Mouse (Mus musculus): Measurements from ENCODE around the gene Endod1. TPM values are rescaled to one million over a fixed set of nuclear protein-coding genes. Genes with fewer than 3 reads are reported as not detected.

Endod1 gene
- 32.6 TPM for polyA plus RNA-seq (2014; fragmentation: Illumina TruSeq; extraction: RNeasy Lipid Tissue Mini Kit (QIAGEN cat#74804); ENCODE audit: low read depth, low replicate concordance)

DNA sequence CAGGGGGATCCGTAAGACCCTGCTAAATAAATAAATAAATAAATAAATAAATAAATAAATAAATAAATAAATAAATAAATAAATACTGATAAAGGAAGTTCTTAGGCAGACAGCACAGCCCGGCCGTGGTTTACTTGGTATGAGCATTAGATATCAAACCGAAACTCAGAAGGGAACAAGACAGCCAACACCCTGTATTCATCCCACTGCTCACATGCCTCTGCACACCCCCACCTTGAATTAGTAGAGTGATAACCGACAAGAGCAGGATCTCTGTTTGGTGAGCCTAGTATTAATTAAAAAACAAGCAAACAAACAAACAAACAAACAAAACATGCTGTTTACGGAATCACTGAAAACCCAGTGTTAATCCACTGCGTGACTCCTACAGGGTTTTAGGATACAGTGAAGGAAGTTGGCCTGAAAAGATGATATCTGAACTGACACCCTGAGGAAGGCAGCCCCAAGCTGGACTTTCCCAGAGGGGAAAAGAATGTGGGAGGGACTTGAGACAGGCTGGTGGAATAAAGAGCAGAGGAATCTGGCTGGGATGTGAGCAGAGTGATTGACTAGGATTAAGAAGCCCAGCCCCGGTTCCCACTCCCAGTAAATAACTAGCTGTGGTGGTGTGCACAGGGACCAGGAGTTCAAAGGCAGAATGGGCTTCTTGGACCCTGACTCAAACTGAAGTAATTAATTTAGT is at the start of gene Endod1:
TSS of gene Endod1 (minus strand) at position 155 of the 703 bp plus-strand sequence.

Other genes with a start within 250 kb of the Endod1 start
- gene Sesn3, start 106.4 kb downstream of the Endod1 start, polyA plus RNA-seq (2014; fragmentation: Illumina TruSeq; extraction: RNeasy Lipid Tissue Mini Kit (QIAGEN cat#74804); ENCODE audit: low read depth, low replicate concordance), result 11.0 TPM
- gene Kdm4d, start 119.0 kb upstream of the Endod1 start, polyA plus RNA-seq (2014; fragmentation: Illumina TruSeq; extraction: RNeasy Lipid Tissue Mini Kit (QIAGEN cat#74804); ENCODE audit: low read depth, low replicate concordance), result 1.7 TPM
- gene Cwc15, start 119.1 kb upstream of the Endod1 start, polyA plus RNA-seq (2014; fragmentation: Illumina TruSeq; extraction: RNeasy Lipid Tissue Mini Kit (QIAGEN cat#74804); ENCODE audit: low read depth, low replicate concordance), result 108 TPM